Mouse (Mus musculus) MEL-GATA-1-ER (cell line): ENCODE results near the gene Olfr885.

Experiments
- DNase-seq: peaks from one replicate; pipeline ENCODE4 v3.0.0-alpha.2; 2012; ENCODE audit warnings: low read depth; ENCODE audit errors: extremely low read depth

The Olfr885 gene

DNA sequence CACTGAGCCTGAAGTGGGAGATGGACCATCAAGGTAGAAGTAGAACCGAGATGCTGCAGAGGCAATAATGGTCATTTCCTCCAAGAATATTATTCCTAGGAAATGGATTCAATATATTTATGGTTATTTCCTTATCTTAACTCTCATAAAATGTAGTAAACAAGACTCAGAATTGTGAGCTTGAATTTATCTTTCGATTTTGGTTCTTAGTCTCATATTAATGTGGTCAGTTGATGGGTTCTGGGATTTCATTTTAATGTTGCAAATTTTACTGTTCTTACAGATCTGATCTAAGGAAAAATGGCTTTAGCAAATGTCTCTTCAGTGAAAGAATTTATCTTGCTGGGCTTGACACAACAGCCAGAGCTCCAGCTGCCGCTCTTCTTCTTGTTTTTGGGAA, at the start of gene Olfr885:
Olfr885 (plus strand) TSS at position 301 of the 400 bp plus-strand sequence.
- DNase-seq, result no peak

DNA sequence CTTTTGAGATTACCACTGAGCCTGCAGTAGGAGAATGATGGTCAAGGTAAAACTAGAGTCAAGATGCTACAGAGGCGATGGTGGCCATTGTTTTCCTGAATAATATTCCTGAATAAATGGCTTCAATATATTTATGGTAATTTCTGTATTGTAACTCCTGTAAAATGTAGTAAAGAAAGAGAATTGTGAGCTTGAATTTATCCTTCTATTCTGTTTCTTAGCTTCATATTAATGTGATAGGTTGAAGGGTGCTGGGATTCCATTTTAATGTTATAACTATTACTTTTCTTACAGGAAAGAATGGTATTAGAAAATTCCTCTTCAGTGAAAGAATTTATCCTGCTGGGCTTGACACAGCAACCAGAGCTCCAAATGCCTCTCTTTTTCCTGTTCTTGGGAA, 35.6 kb upstream of the Olfr885 start, which contains the start of gene Olfr883:
Olfr883 (plus strand) TSS at position 301 of the 400 bp plus-strand sequence.
- DNase-seq, result no peak

DNA sequence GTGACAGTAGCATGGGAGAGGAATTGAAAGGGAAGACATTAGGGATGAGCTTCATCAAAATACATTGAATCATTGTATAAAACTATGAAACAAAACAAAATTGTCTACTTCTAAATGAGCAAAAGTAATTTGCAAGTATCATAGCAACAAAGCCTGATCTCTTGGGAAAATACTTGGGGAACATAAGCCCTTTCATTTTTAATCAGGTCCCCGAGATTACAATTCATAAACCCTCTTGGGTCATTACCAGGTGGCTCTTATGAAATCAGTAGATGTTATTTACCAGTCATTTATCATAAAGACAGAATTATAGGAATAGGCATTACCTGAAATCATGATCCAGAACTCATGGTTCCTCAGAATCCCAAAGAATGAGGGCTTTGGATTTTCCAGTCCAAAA, 14.9 kb upstream of the Olfr885 start, which contains the start of gene Olfr884:
Olfr884 (plus strand) TSS at position 301 of the 400 bp plus-strand sequence.
- no peak for DNase-seq

DNA sequence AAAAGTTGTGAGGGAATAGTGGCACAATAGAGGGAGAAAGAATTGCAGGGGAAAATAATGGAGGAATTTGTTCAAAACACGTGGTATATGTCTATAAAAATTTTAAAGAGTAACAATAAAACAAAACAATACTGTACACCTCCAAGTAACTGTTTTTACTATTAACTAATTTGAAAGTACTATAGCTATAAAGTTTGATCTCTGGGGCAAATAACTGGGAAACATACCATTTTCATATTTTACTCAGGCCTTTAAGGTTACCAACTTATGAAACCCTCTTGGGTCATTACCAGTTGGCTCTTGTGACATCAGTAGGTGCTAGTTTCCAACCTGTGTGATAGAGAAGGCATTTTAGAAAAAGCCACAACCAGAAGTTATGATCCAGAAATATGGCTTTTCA, 22.6 kb downstream of the Olfr885 start, which contains the start of gene Olfr887:
Olfr887 (plus strand) TSS at position 301 of the 400 bp plus-strand sequence.
- DNase-seq, result no peak

DNA sequence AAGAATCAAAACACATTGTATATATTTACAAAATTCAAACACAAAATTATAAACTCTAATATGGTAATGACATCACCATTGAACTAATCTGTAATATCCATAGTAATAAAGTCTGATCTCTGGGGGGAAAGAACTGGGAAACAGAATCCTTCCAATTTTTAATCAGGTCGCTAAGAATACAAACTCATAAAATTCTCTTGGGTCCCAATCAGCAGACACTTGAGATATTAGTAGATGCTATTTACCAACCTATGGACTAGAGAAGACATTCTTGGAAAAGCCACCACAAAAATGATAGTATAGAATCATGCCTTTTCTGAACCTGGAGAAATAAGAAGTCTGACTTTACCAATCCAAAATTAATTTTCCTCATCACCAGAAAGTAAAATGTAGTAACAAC, 46.7 kb downstream of the Olfr885 start, which contains the start of gene Olfr888:
Olfr888 (plus strand) TSS at position 301 of the 400 bp plus-strand sequence.
- DNase-seq, result no peak
